Mouse (Mus musculus) urinary bladder, postnatal 25 days (tissue): ENCODE data around the gene Serf2.

Source experiments
- DNase-seq: peaks from one replicate; pipeline ENCODE4 v3.0.0; 2022; ENCODE audit warnings: low spot score

Gene Serf2

GRCm38 (mm10) chr2:121505942-121506882 is 57.2 kb downstream of the Serf2 start, which contains the start of the genes Mfap1a and Wdr76:
Mfap1a (minus strand) TSS chr2:121506665.
Wdr76 (plus strand) TSS chr2:121506723.
- DNase-seq = peak; percentile 72

GRCm38 (mm10) chr2:121507173-121507950 is 58.4 kb downstream of the Serf2 start:
- no peak for DNase-seq
